Mouse (Mus musculus) embryonic fibroblast, embryonic 13.5 days (primary cell): ENCODE results near the gene Pou6f1.

ENCODE experiments used
- CTCF ChIP-seq: IDR thresholded peaks from 2 replicates; pipeline ENCODE4 v1.5.1; 2011; ENCODE audit warnings: mild to moderate bottlenecking, control low read depth, low read length, moderate library complexity, borderline replicate concordance; ENCODE audit not compliant: insufficient read depth
- POLR2A ChIP-seq: IDR thresholded peaks from 2 replicates; pipeline ENCODE4 v1.6.1; 2011; ENCODE audit warnings: low read depth, mild to moderate bottlenecking, control low read depth, low read length, moderate library complexity

GRCm38 (mm10) chr15:100527900-100528299 is 71.9 kb downstream of the Pou6f1 start:
- TF ChIP-seq POLR2A = no peak
- no peak for TF ChIP-seq CTCF
